ENCODE assay signal across 14 mouse cellular contexts in genomic region chr9:64125307-64125706, GRCm38 (mm10). TPM values are rescaled to one million over a fixed set of nuclear protein-coding genes. Genes with fewer than 3 reads are reported as not detected.
DNase-seq lines count a peak whose midpoint lies in the region; ATAC-seq and TF ChIP-seq lines count a peak whose summit lies in the region.
"Had no signal": no experiment of that assay in that cellular context is flagged by ENCODE, and none has a peak within 500 bp of the region (broad histone marks: within the 10 kb centered on the region; RNA-seq: fewer than 3 reads in every experiment).

No protein-coding gene starts in this region.

- no peak overlapping the region for H3K4me3 ChIP-seq in intestine, embryonic 15.5 days (replicated peaks)
- H3K4me3 ChIP-seq in intestine, postnatal 0 days (ENCODE audit: low read depth, low read length): no peak overlapping the region
- H3K4me3 ChIP-seq in hindbrain, embryonic 16.5 days (ENCODE audit: low read length): no peak overlapping the region
- no peak overlapping the region for H3K4me3 ChIP-seq in hindbrain, embryonic 14.5 days (replicated peaks; ENCODE audit: low read length)
- H3K4me3 ChIP-seq: liver, embryonic 12.5 days had no signal

- H3K4me2 ChIP-seq in intestine, embryonic 15.5 days (replicated peaks): no peak overlapping the region
- H3K4me2 ChIP-seq in intestine, postnatal 0 days (replicated peaks; ENCODE audit: low read depth): no peak overlapping the region
- H3K4me2 ChIP-seq in hindbrain, embryonic 16.5 days (ENCODE audit: low read length): no peak overlapping the region
- H3K4me2 ChIP-seq in hindbrain, embryonic 14.5 days (replicated peaks): no peak overlapping the region
- H3K4me2 ChIP-seq: liver, embryonic 12.5 days had no signal

- no peak overlapping the region for H3K27ac ChIP-seq in intestine, embryonic 15.5 days
- no peak overlapping the region for H3K27ac ChIP-seq in intestine, postnatal 0 days (ENCODE audit: low read depth, low read length)
- H3K27ac ChIP-seq in hindbrain, embryonic 16.5 days (ENCODE audit: low read depth, low read length): no peak overlapping the region
- no peak overlapping the region for H3K27ac ChIP-seq in hindbrain, embryonic 14.5 days
- H3K27ac ChIP-seq: liver, embryonic 12.5 days; macrophage had no signal

- H3K4me1 ChIP-seq in intestine, embryonic 15.5 days (replicated peaks): no peaks in the 10 kb centered on the region; the same call in 1 of the 2 replicates
- H3K4me1 ChIP-seq in intestine, postnatal 0 days (replicated peaks; ENCODE audit: control insufficient read depth, insufficient read depth, low read length): no peaks in the 10 kb centered on the region; the same call in 1 of the 2 replicates
- no peaks in the 10 kb centered on the region for H3K4me1 ChIP-seq in hindbrain, embryonic 16.5 days (ENCODE audit: control insufficient read depth, insufficient read depth, low read depth, low read length)
- no peaks in the 10 kb centered on the region for H3K4me1 ChIP-seq in hindbrain, embryonic 14.5 days (replicated peaks; ENCODE audit: control insufficient read depth, insufficient read depth, low read length)

- peak; percentile 14; the same call in 1 of the 2 replicates for ATAC-seq in intestine, embryonic 15.5 days
- ATAC-seq in intestine, postnatal 0 days: no peak
- no peak for ATAC-seq in hindbrain, embryonic 16.5 days
- ATAC-seq in hindbrain, embryonic 14.5 days (ENCODE audit: low FRiP score): no peak
- ATAC-seq: liver, embryonic 12.5 days; midbrain, embryonic 16.5 days had no signal

- no peaks in the 10 kb centered on the region for H3K9me3 ChIP-seq in intestine, embryonic 15.5 days
- no peaks in the 10 kb centered on the region for H3K9me3 ChIP-seq in intestine, postnatal 0 days (ENCODE audit: control insufficient read depth)
- no peaks in the 10 kb centered on the region for H3K9me3 ChIP-seq in hindbrain, embryonic 16.5 days (ENCODE audit: control insufficient read depth, low read length)
- H3K9me3 ChIP-seq in hindbrain, embryonic 14.5 days (ENCODE audit: control insufficient read depth, low read length): no peaks in the 10 kb centered on the region
- H3K9me3 ChIP-seq: liver, embryonic 12.5 days had no signal

- no peak overlapping the region for H3K9ac ChIP-seq in intestine, embryonic 15.5 days
- no peak overlapping the region for H3K9ac ChIP-seq in intestine, postnatal 0 days (ENCODE audit: low read depth, low read length)
- no peak overlapping the region for H3K9ac ChIP-seq in hindbrain, embryonic 16.5 days (ENCODE audit: low read depth, low read length)
- H3K9ac ChIP-seq in hindbrain, embryonic 14.5 days: no peak overlapping the region
- H3K9ac ChIP-seq: liver, embryonic 12.5 days had no signal

- no peaks in the 10 kb centered on the region for H3K36me3 ChIP-seq in intestine, embryonic 15.5 days
- H3K36me3 ChIP-seq in intestine, postnatal 0 days (ENCODE audit: control insufficient read depth, insufficient read depth): no peaks in the 10 kb centered on the region
- H3K36me3 ChIP-seq in hindbrain, embryonic 16.5 days (ENCODE audit: control insufficient read depth, insufficient read depth, low read length): no peaks in the 10 kb centered on the region
- H3K36me3 ChIP-seq in hindbrain, embryonic 14.5 days (replicated peaks; ENCODE audit: control insufficient read depth, insufficient read depth): no peaks in the 10 kb centered on the region
- H3K36me3 ChIP-seq: liver, embryonic 12.5 days had no signal

- 68% methylated on average over 3 of the region's 3 CpGs for WGBS in intestine, embryonic 15.5 days
- WGBS in intestine, postnatal 0 days: 70% methylated on average over 3 of the region's 3 CpGs
- 61% methylated on average over 3 of the region's 3 CpGs for WGBS in hindbrain, embryonic 16.5 days
- whole genome bisulfite sequencing in hindbrain, embryonic 14.5 days: 78% methylated on average over 3 of the region's 3 CpGs

- H3K27me3 ChIP-seq in intestine, embryonic 15.5 days (replicated peaks): no peaks in the 10 kb centered on the region
- no peaks in the 10 kb centered on the region for H3K27me3 ChIP-seq in intestine, postnatal 0 days (replicated peaks; ENCODE audit: control insufficient read depth, insufficient read depth, low read length)
- no peaks in the 10 kb centered on the region for H3K27me3 ChIP-seq in hindbrain, embryonic 16.5 days (replicated peaks; ENCODE audit: control insufficient read depth, insufficient read depth, low read length)
- H3K27me3 ChIP-seq in hindbrain, embryonic 14.5 days (ENCODE audit: control insufficient read depth, insufficient read depth, low read length): no peaks in the 10 kb centered on the region
- H3K27me3 ChIP-seq: CH12.LX had no signal

- no peak for TF ChIP-seq CTCF in intestine, postnatal 0 days (IDR thresholded peaks at IDR 0.05; ENCODE audit: low read depth)

- peak; percentile 56 for DNase-seq in 3134 (ENCODE audit: extremely low read depth, insufficient read length, low spot score)
- peak; percentile 26 for DNase-seq in Muller cell, postnatal 12 days (ENCODE audit: inconsistent ontology term)
- peak; percentile 64 for DNase-seq in gastrocnemius, postnatal 25 days
- DNase-seq in hindbrain, embryonic 14.5 days (ENCODE audit: low spot score): no peak
- DNase-seq: kidney, adult 2 months; right cerebral cortex, postnatal 25 days had no signal

RNA-seq across cellular contexts. Expression of gene Lctl, which starts 8.4 kb away (rescaled TPM):
- 0.13 and 0.15 TPM in 2 replicates for polyA plus RNA-seq in intestine, embryonic 15.5 days (2015; fragmentation: Nextera tagmentation; extraction: Ambion mirVana)
- 0.09 and 0.22 TPM in 2 replicates for polyA plus RNA-seq in intestine, postnatal 0 days (2015; fragmentation: Nextera tagmentation; extraction: Ambion mirVana)
- 1 to 10 TPM in 1 of 2 experiments, not detected in 1; 1.0 TPM for total RNA-seq in gastrocnemius, postnatal 25 days (2021)
- not detected in 2 replicates for polyA plus RNA-seq in hindbrain, embryonic 16.5 days (2015; fragmentation: Nextera tagmentation; extraction: Ambion mirVana)
- polyA plus RNA-seq in hindbrain, embryonic 14.5 days (2014; fragmentation: Nextera tagmentation; extraction: Ambion mirVana): not detected in 2 replicates
- total RNA-seq: neutrophil, adult 5-6 weeks had no signal
- polyA plus RNA-seq: liver, embryonic 12.5 days; macrophage; midbrain, embryonic 16.5 days had no signal

RNA-seq across cellular contexts. Expression of gene Zwilch, which starts 47.6 kb away (rescaled TPM):
- 20.4 and 21.6 TPM in 2 replicates for polyA plus RNA-seq in intestine, embryonic 15.5 days (2015; fragmentation: Nextera tagmentation; extraction: Ambion mirVana)
- 3.0 and 4.1 TPM in 2 replicates for polyA plus RNA-seq in intestine, postnatal 0 days (2015; fragmentation: Nextera tagmentation; extraction: Ambion mirVana)
- total RNA-seq in gastrocnemius, postnatal 25 days (2021): under 1 TPM; 0.38 to 0.88 TPM
- polyA plus RNA-seq in hindbrain, embryonic 16.5 days (2015; fragmentation: Nextera tagmentation; extraction: Ambion mirVana): 6.6 and 9.4 TPM in 2 replicates
- polyA plus RNA-seq in hindbrain, embryonic 14.5 days (2014; fragmentation: Nextera tagmentation; extraction: Ambion mirVana): 3.6 and 4.3 TPM in 2 replicates

RNA-seq across cellular contexts. Expression of gene Rpl4, which starts 47.9 kb away (rescaled TPM):
- polyA plus RNA-seq in intestine, embryonic 15.5 days (2015; fragmentation: Nextera tagmentation; extraction: Ambion mirVana): 1,198 and 1,252 TPM in 2 replicates
- 575 and 580 TPM in 2 replicates for polyA plus RNA-seq in intestine, postnatal 0 days (2015; fragmentation: Nextera tagmentation; extraction: Ambion mirVana)
- 100 to 1,000 TPM; 458 to 485 TPM for total RNA-seq in gastrocnemius, postnatal 25 days (2021)
- 580 and 585 TPM in 2 replicates for polyA plus RNA-seq in hindbrain, embryonic 16.5 days (2015; fragmentation: Nextera tagmentation; extraction: Ambion mirVana)
- polyA plus RNA-seq in hindbrain, embryonic 14.5 days (2014; fragmentation: Nextera tagmentation; extraction: Ambion mirVana): 650 and 656 TPM in 2 replicates

RNA-seq across cellular contexts. Expression of gene Snapc5, which starts 53.8 kb away (rescaled TPM):
- polyA plus RNA-seq in intestine, embryonic 15.5 days (2015; fragmentation: Nextera tagmentation; extraction: Ambion mirVana): 29.3 and 39.6 TPM in 2 replicates
- polyA plus RNA-seq in intestine, postnatal 0 days (2015; fragmentation: Nextera tagmentation; extraction: Ambion mirVana): 32.9 and 36.7 TPM in 2 replicates
- 10 to 100 TPM; 17.9 to 18.5 TPM for total RNA-seq in gastrocnemius, postnatal 25 days (2021)
- 32.2 and 40.1 TPM in 2 replicates for polyA plus RNA-seq in hindbrain, embryonic 16.5 days (2015; fragmentation: Nextera tagmentation; extraction: Ambion mirVana)
- polyA plus RNA-seq in hindbrain, embryonic 14.5 days (2014; fragmentation: Nextera tagmentation; extraction: Ambion mirVana): 24.2 and 27.0 TPM in 2 replicates
